Mouse (Mus musculus): Measurements from ENCODE around the gene Adm2.

The Adm2 gene

DNA sequence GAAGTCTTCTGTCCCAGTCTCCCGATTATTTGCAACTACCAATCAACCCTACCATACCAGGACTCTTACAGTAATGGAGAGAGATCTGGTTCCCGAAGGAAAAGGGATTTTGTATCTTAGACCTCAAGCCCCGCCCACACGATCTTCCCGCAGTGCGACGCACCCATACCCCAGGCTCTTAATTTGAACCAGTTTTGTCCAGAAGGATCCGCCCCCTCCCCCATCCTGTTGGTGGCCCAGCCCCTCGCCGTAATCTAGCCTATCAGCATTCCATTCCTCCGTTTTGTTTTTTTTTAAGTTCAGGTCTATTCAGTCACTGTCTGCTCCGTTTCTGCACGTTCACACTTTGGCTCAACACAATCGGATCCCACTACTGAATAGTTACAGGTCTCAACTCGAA, 33.9 kb downstream of the Adm2 start:
- peak; percentile 65 for DNase-seq (ENCODE audit: low spot score)

DNA sequence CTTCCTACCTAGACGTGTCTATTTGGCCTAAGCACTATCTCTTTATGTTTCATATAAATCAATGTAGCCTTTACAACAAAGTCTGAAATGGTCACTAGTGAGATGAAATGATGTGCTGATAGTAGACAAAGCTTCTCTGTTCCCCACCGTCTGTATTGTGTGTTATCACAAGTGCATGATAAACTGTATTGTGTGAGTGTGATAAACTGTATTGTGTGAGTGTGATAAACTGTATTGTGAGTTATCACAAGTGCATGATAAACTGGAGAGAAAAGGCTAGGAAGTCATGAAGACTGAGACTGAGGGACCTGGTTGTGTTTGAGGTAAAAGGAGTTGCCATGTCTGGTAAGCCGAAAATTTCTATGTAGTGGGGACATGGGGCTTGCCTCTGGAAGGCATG, 36.3 kb downstream of the Adm2 start:
- DNase-seq (ENCODE audit: low spot score): no peak

DNA sequence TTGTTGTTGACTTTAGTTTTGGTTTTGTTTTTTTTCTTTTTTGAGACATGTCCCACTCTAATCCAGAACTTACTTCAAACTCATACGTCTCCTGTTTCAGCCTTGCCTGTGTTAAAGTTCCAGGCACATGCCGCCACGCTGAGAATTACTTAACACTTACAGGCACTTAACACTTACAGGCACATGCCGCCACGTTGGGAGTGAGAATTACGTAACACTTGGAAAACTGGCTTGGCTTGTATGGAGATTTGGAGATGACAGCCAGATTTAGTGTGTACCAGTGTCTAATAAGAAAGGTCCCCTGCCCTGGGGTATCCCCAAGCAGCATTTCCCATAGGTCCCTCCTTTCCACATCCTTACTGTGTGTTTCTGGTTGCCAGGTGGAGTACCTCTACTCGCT, 40.5 kb downstream of the Adm2 start:
- DNase-seq (ENCODE audit: low spot score): no peak

DNA sequence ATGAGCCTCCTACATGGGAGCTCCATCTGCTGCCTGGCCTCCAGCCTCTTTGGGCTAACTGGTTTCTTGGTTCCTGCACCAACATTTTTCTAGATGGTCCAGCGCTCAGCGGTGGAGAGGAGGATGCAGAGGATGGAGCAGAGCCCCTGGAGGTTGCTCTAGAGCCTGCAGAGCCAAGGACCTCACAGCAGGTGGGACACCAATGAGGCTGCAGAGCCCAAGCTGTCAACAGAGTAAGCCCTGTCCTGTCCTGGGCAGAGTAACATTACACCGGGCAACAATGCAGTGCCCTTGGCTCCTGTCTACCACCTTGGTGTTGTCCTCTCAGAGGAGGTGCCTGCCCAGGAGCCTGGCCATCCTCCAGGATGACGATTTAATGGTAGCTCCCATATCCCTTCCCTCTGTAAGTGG, 42.6 kb downstream of the Adm2 start:
- DNase-seq (ENCODE audit: low spot score): no peak

DNA sequence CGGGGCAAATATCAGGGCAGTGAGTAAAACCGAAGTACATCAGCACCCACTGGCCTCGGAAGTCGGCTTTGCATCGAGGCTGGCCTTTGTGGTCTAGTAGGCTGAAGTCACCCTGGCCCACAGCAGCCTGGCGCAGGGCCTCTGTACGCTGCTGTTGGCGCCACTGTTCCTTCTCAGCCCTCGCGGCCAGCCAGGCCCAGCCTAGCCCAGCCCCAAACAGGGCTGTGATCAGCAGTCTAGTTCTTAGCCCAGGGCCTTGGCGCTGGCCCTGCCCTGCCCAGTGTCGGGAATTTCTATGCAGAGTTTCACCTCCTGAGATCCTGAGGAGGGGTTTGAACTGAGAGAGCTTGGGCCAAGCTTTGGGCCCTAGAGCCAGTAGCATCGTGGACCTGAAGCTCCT, 49.5 kb downstream of the Adm2 start:
- no peak for DNase-seq (ENCODE audit: low spot score)

DNA sequence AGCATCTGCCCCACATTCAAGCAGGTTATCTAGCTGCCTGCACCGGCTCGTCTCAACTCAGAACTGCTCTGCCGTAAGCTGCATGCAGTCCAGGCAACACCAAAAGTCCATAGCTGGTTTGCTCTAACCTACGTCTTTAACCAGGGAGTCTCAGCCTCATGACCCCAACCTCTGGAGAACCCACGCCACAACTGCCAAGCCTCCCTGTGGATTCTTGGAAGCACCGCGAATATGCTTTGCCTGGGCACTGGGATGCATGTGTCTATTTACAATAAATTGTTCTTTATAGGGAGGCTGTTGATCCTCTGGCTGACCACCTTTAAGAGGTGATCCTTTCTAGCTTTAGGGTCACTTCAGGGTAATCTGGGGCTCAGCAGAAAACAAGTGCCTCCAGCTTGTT, 50.0 kb downstream of the Adm2 start:
- DNase-seq (ENCODE audit: low spot score): no peak

DNA sequence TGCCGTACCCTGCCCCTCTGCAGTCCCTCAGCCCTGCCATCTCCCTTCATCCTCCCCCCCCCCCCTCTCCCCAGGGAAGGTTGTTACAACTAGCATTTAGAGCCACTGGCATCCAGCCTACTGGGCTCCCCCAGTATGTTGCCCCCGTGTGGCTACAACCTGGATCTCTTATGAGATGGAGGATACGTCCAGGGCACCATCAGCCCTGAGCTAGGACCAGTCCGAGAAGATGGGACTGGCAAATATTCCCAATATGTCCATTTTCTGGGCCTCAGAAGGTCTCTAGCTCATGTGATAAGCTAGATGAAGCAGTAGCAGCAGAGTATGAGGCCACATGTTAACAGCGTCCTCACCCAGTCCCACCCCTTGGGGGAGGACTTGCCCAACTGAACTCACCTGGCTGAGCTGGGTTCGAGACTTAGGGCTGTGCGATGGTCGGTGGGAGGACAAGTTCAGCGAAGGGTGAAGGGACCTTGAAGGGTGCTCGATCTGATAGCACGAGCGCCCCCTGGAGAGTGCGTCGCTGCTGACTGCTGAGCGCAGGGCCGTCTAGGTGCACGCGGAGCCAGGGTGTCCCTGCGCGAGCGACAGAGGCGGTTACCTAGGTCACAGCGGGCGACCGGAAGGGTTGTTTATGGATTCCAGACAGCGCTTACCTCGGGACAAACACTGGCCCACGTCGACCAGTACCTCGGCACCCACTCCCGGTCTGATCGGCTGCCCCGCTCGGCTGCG, 50.7 kb downstream of the Adm2 start:
- DNase-seq (ENCODE audit: low spot score): peak; percentile 80

DNA sequence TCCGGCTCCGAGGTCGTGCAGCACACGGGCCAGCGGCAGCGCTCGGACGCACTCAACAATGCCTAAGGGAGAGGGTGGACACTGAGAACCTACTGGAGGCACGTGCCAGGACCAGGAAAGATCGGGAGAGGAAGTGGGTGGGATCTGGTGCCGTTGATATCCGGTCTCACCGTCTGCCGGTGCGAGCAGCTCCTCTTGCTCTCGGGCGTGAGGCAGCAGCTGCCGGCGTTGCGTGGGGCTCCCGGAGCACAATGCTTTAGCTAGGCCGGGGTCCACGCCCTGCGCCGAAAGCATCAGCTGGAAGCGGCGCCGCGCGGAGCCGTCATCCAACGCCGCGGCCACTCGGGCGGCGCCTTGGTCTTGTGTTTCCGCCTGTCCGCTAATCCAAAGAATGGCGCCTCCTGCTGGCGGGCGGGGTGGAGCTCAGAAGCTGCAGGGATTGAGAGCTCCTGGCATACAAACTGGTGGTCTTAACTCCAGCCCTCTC, 51.3 kb downstream of the Adm2 start, which contains the start of gene Sco2:
Sco2 (minus strand) TSS at position 85 of the 487 bp plus-strand sequence.
- DNase-seq (ENCODE audit: low spot score): peak; percentile 83
